Mouse (Mus musculus) neural tube, embryonic 14.5 days (tissue): Measurements from ENCODE around the gene Gpx2. TPM values are rescaled to one million over a fixed set of nuclear protein-coding genes. Genes with fewer than 3 reads are reported as not detected.

Source experiments
- polyA plus RNA-seq: library from polyadenylated mRNA; unstranded; fragments of >200 nt; fragmentation: Nextera tagmentation; extraction: Ambion mirVana; gene quantifications from 2 replicates; pipeline ENCODE4 v1.2.1, GENCODE M21; 2014

Gene Gpx2
- polyA plus RNA-seq, 1 experiment from 2014 or later: not detected

Other genes with a start within 250 kb of the Gpx2 start
- 12.1 and 12.7 TPM in 2 replicates for gene Sptb, start 85.0 kb downstream of the Gpx2 start, polyA plus RNA-seq
- 150 and 179 TPM in 2 replicates for gene Churc1, start 30.0 kb downstream of the Gpx2 start, polyA plus RNA-seq
- gene Fntb, start 30.0 kb downstream of the Gpx2 start, polyA plus RNA-seq: 40.2 and 44.0 TPM in 2 replicates
- 22.3 and 29.9 TPM in 2 replicates for gene Rab15, start 27.4 kb upstream of the Gpx2 start, polyA plus RNA-seq
- gene Max, start 166.6 kb upstream of the Gpx2 start, polyA plus RNA-seq: 27.2 and 64.9 TPM in 2 replicates